Mouse (Mus musculus) spleen, postnatal 14 days (tissue): ENCODE results near the gene Ergic2.

Experiments used
- DNase-seq, 2 experiments: peaks; one replicate each; pipeline ENCODE4 v3.0.0; 2021 to 2022; ENCODE audit warnings: low spot score in 2 of 2

Ergic2 gene

DNA sequence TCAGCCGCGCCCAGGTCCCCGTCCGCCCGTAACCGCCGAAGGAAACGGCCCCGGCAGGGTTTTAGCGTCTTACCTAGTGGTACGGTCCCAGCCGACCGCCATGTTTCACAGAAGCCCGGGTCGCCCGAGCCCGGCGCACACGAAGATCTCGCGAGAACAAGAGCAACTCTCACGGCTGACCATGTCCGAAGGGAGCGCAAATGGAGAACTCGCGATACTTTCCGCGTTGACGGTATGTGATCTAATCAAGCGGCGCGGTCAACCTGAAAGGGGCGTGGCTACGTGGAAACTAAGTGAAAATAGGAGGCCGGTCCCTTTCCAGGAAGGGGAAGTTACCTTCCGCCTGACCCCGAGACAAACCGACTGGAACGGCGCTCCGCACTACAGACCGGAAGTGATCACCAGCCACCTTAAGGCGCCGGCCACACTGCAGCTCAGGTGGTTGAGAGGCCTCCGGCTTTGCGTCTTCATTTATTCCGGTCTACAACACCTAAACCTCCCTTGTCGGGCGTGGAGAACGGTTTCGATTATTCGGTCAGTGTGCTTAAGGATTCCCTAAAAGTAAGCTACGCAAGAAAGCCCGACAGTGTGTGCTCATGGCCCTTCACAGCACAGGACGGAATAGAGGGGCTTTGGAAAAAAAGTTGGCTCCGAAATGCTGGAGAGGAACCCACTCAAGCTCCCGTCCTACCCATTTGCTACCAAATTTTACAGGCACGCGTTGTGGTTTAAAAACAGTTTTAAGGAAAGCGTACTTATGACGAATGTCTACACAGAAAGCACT is at the start of gene Ergic2:
TSS of gene Ergic2 (minus strand) at position 478 of the 784 bp plus-strand sequence.
- DNase-seq, result peak; percentile 91 to 95

DNA sequence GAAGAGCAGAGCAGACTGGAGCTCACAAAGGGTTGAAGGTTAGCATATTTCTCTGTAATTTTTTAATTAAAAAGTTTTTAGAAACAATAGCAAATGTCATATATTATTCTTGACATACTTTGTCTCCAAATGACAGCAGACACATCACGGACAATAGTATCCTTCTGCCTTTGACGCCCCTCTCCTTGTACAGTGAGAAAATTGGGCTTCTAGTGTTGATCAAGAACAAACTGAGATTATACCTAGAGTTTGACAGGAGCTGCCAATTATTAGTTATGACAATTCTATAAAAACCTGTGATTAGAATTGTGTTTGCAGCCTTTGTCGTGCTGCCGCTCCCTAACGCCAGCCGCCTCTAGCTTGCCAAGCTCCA is 48.5 kb upstream of the Ergic2 start:
- no peak for DNase-seq

DNA sequence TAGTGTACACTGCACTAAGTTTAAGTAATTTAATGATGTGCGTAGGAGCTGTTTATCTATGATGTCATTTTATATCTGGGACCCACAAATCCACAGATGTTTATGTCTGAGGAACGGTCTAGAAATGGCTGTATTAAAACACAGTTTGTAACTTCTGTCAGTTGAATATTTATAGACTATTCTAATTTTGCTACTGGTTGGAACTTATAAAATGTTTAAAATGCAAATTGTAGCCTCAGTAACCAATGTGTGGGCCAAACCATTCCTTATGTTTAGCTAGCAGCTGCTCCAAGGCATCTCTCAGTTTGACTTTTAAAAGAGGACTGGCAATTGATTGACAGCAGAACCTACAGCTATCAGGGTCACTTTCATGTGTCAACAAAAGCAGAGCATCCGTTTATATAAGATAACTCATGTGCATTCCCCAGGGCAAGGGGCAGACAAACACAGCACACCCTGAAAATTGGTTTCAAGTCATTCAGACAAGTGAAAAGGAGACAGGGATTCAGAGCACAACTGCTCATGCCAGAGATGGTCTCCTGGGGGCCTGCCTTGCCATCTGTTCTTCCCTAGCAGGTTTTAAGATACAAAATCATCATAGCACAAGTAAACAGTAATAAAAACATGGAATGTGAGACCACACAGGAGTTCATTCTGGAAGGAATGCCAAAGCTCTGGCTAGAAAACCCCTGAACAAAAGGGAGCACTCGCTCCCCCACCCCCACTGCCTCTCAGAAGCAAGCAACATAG is 48.0 kb upstream of the Ergic2 start:
- no peak for DNase-seq

GRCm38 (mm10) chr6:148259074-148259473 is 46.9 kb upstream of the Ergic2 start:
- DNase-seq, result no peak

DNA sequence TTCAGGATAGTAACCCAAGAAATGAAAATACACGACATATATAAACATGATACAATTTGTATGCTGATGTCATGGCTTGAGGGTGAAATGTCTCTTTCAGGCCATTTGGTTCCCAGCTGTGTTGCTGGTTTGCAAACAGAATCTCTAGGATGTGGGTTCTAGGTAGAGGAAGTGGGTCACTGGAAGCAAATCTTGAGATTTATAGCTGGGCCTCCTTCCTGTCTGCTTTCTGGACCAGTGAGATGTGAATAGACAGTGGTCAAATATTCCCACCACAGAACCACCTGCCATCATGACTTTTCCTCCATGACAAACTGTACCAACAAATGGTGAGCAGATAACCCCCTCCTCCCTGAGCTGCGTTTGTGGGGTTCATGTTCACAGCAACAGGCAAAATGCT is 45.6 kb upstream of the Ergic2 start:
- no peak for DNase-seq

DNA sequence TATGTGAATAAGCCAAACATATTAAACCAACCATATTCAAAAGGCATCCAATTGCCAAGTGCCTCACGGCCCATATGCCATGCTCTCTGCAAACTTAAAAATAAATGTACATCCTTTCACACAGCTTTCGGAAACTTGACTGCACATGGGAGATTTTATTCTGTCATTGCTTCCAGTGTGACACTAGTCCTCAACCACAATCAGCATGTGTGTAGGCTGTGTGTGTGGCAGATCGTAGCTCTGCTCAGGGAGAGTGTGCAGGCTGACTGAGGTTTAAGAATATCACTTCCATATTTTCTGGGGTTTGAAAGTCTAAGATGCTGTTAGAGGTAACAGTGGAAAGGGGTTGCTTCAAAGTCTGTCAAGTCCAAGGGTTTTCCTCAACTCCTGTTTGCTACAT is 43.9 kb upstream of the Ergic2 start:
- DNase-seq, result no peak

DNA sequence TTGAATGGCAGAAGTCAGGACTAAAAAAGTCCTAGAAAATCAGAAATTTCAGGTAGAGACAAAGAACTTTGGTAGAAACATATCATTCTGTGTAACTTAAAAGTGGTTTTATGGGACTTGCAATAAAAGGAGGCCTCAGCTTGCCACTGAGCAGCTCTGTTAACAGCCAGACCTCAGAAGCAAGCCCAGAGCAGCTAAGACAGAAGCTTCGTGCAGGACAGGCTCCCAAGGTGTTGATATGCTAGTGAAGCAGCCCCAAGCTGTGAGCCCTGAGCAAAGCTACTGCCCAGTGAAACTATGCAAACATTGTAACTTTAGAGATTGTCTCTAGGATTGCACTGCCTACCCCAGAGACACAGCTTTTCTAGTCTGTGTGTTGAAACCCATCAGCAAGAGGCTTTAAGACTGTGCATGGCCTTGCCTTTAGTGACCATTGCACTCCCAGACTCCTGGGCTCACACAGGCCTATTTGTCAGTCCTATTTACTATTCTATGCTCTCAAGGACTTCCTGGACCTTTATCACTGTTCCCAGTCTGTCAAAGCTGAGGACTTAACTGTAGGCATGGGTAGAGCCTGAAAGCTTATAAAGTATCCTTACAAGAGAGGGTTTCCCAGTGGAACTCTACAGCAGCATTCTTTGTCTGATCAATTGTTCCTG is 43.4 kb upstream of the Ergic2 start:
- no peak for DNase-seq

GRCm38 (mm10) chr6:148249221-148249620 is 37.0 kb upstream of the Ergic2 start:
- no peak for DNase-seq

- DNase-seq, result peak in 1 of 2 experiments; percentile 20
Measured at GRCm38 (mm10) chr6:148248625-148249024, 36.5 kb upstream of the Ergic2 start.

- no peak for DNase-seq
Measured at GRCm38 (mm10) chr6:148246544-148246943, 34.4 kb upstream of the Ergic2 start.

DNA sequence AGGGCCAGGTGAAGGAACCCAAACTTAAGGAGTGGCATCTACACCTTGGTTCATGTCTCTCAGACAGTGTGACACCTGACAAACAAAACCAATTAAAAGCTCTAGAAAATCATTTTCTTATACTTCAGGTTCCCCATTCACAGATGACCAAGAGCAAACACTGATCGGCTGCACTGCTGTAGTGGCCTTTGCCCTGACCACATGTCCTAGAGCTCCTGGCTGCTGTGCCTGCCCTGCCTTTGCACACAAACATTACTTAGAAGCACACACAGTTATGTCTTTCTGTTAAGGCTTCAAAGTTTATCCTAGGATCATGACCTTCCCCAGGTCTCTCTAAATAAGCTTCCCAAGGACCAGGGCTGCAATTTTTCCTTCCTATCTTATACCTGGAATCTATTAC is 32.7 kb upstream of the Ergic2 start:
- DNase-seq, result no peak

GRCm38 (mm10) chr6:148242304-148242703 is 30.1 kb upstream of the Ergic2 start:
- DNase-seq, result no peak

GRCm38 (mm10) chr6:148241685-148242084 is 29.5 kb upstream of the Ergic2 start:
- no peak for DNase-seq

GRCm38 (mm10) chr6:148239311-148239710 is 27.1 kb upstream of the Ergic2 start:
- DNase-seq, result no peak

GRCm38 (mm10) chr6:148237453-148237852 is 25.3 kb upstream of the Ergic2 start:
- DNase-seq, result no peak

DNA sequence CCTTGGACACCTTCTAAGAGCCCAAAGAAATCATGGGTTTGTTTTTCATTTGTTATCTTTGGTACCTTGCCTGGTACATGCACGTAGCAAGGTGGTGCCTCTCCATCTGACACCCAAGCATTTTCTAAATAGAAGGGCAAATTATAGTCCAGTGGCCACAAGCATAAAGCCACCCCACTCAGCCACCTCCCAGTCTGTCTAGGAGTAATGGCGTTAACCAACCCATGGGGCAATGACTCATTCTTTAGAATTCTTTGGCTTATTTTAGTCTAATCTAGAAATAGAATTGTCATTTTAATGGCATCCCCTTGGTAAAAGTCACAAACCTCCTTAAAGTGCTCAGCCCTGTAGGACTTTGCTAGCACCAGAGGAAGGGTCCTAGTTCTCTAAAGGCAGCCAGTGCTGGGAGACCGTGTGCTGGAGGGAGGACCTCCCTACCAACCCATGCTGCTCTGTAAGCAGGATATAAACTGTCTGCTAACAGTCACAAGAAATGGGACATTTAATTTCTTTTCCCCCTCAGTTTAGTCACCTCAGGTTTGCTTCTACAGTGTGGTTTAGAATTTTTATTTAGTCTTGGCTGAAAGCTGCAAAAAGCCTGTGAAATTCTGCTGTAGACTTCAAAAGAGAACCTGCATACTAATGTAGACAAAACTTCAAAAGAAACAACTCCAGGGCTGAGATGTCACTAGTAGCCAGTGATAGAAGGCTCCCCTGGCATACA is 22.1 kb upstream of the Ergic2 start:
- DNase-seq, result no peak

GRCm38 (mm10) chr6:148227542-148227941 is 15.4 kb upstream of the Ergic2 start:
- DNase-seq, result no peak

DNA sequence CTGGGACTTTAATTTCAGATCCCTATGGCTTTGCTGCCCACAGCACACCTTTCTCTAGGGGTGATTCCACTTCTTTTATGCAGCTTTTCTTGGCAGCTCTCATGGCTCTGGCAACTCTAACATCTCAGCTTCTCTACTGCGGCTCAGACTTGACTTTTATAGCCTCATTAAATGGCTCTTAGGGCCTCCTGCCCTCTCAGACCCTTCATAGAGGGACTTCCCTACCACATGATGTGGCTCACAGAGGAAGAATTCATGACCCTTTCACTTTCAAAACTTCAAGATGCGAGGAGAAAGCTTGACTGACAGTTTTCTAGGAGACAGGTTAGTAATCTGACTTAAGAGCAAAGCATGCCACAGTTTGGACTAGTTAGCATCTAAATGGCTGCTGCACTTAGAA is 10.5 kb upstream of the Ergic2 start:
- no peak for DNase-seq

DNA sequence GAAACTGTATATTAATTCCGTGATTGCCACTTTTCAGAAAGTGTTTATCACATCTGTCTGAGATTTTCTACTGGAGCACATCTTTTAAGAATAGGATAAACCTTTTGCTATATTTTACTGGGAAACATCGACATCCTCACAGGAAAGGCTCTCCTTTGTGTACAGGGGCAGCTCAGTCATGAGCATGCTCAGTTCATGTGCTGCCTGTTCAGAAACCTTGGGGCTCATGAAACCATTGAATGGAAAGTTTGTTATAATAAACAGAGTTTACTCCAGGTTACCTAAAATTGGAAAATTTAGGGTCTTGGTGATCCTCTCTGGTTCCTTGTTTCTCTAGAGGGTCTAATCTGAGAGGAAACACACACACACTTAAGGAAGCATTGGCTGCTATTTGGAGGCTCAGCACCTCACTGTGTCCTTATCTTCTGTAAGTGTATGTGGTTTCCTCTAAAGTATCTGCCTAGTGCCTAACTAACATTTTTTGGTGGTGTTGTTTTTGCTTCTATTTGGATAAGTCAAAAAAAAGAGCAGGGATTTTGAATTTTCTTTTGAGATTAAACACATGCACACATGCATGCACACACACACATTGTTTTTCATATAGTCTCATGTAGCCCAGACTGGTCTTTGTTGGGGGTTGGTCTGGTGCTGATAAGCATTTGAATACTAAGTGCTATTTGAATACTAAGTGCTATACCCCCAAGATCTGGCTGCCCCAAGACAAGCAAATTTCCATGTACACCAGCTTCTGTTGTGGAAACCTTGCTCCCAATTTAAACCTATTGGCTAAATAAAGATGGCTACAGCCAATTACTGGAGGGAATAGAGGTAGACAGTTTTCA is 6.3 kb upstream of the Ergic2 start:
- no peak for DNase-seq

- DNase-seq, result no peak
Measured at GRCm38 (mm10) chr6:148216752-148217151, 4.6 kb upstream of the Ergic2 start.

- DNase-seq, result peak in 1 of 2 experiments; percentile 49
Measured at GRCm38 (mm10) chr6:148214765-148215164, 2.6 kb upstream of the Ergic2 start.
